Mouse (Mus musculus) hindbrain, embryonic 12.5 days (tissue): ENCODE measurements around the gene Mpp6. TPM values are rescaled to one million over a fixed set of nuclear protein-coding genes. Genes with fewer than 3 reads are reported as not detected.

Source experiments
- ATAC-seq: fragments of 200-750 bp; cut with Nextera tagmentation; 2 replicates; pipeline ENCODE4 v1.8.0; 2017; ENCODE audit warnings: moderate TSS enrichment; ENCODE audit not compliant: low FRiP score
- H3K27ac ChIP-seq: fragments of 300-500 bp; sonication (generic); 2 replicates; pipeline ENCODE4 v1.5.1; 2016; ENCODE audit warnings: mild to moderate bottlenecking
- H3K27me3 ChIP-seq: fragments of 300-500 bp; sonication (generic); 2 replicates; pipeline ENCODE4 v1.6.1; 2016; ENCODE audit warnings: mild to moderate bottlenecking
- H3K36me3 ChIP-seq: fragments of 300-500 bp; sonication (generic); 2 replicates; pipeline ENCODE4 v1.6.1; 2016; ENCODE audit warnings: mild to moderate bottlenecking
- H3K4me1 ChIP-seq: fragments of 300-500 bp; sonication (generic); 2 replicates; pipeline ENCODE4 v1.6.1; 2016
- H3K4me2 ChIP-seq: fragments of 300-500 bp; sonication (generic); replicated peaks from 2 replicates; pipeline ENCODE4 v1.6.1; 2016; ENCODE audit warnings: mild to moderate bottlenecking
- H3K4me3 ChIP-seq: fragments of 300-500 bp; sonication (generic); 2 replicates; pipeline ENCODE4 v1.5.1; 2016; ENCODE audit warnings: mild to moderate bottlenecking
- H3K9ac ChIP-seq: fragments of 300-500 bp; sonication (generic); 2 replicates; pipeline ENCODE4 v1.6.1; 2016; ENCODE audit warnings: mild to moderate bottlenecking, moderate library complexity
- H3K9me3 ChIP-seq: fragments of 300-500 bp; sonication (generic); replicated peaks from 2 replicates; pipeline ENCODE4 v1.6.1; 2016; ENCODE audit warnings: mild to moderate bottlenecking
- WGBS: fragments of 180-500 bp; shearing (Covaris S2); methylation state at CpG from one replicate; pipeline ENCODE4 v1.1.7; 2016; 5-methylcytosine and 5-hydroxymethylcytosine counted together
- polyA plus RNA-seq: library from polyadenylated mRNA; unstranded; fragments of >200 nt; fragmentation: Nextera tagmentation; extraction: Ambion mirVana; gene quantifications from 2 replicates; pipeline ENCODE4 v1.2.1, GENCODE M21; 2016

Mpp6 gene
- 76.9 and 80.7 TPM in 2 replicates for polyA plus RNA-seq

DNA sequence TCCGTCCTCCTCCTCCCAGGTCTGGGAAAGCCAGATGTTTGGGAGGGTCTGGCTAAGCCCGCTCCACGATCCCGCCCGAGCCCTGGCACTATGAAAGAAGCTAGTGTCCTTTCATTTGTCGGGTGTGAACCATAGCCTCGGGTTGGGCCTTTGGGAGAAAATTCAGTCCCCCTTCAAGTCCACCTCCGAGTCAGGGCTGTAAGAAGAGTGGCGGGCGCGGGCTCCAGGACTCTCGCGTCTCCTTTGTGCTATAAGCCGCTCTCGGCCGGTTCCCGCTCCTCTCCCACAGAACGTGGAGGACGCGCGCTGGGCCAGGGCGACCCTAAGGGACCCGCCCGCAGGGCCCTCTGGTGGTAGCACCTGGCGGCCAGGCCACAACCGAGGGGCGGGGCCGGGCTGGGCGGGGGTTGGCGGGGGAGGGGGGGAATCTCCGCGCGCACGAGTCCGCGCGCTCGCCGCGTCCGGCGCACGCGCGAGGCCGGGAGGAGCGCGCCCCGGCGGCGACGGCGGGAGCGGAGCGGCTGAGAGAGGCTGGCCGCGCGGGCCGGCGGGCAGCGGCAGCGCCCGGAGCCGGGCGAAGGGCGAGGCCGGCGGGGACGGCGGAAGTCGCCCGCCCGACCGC is at the start of gene Mpp6:
Mpp6 (plus strand) TSS at position 485 of the 622 bp plus-strand sequence.
- peak within 1 kb of the TSS; percentile 88 for H3K27ac ChIP-seq
- no peaks in the 10 kb centered on the region for H3K9me3 ChIP-seq
- peak within 1 kb of the TSS; percentile 77 for H3K4me2 ChIP-seq
- WGBS = under 1% methylated on average over 69 of the region's 74 CpGs
- H3K36me3 ChIP-seq = no peaks in the 10 kb centered on the region
- peak within 1 kb of the TSS; percentile 87 for H3K4me3 ChIP-seq
- H3K9ac ChIP-seq = peak within 1 kb of the TSS; percentile 91
- ATAC-seq = peak; percentile 95
- H3K4me1 ChIP-seq = peaks cover 13% of the 10 kb centered on the region
- H3K27me3 ChIP-seq = no peaks in the 10 kb centered on the region

DNA sequence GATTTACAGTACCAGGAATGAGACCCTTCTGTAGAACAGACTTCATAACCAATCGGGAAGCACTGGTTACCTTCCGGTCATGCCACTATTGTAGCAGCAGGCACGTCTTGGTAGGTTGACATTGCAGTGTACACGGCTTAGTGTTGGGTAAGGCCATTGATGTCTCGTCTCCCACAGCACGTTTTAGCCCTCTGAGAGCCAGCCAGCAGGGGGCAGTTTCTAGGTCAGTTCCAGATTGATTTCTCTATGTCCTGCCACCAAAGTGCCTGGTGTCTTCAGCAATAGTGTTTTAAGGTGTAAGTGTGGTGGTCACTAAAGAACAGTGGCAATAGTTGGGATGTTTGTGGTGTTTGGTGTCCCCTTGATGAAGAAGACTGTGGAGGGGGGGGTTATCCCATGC is 43.9 kb upstream of the Mpp6 start:
- no peak overlapping the region for H3K27ac ChIP-seq
- no peaks in the 10 kb centered on the region for H3K36me3 ChIP-seq
- WGBS = 83% methylated on average over 6 of the region's 6 CpGs
- no peaks in the 10 kb centered on the region for H3K9me3 ChIP-seq
- H3K27me3 ChIP-seq = no peaks in the 10 kb centered on the region
- ATAC-seq = no peak
- no peaks in the 10 kb centered on the region for H3K4me1 ChIP-seq
- no peak overlapping the region for H3K9ac ChIP-seq
- H3K4me3 ChIP-seq = no peak overlapping the region
- no peak overlapping the region for H3K4me2 ChIP-seq

DNA sequence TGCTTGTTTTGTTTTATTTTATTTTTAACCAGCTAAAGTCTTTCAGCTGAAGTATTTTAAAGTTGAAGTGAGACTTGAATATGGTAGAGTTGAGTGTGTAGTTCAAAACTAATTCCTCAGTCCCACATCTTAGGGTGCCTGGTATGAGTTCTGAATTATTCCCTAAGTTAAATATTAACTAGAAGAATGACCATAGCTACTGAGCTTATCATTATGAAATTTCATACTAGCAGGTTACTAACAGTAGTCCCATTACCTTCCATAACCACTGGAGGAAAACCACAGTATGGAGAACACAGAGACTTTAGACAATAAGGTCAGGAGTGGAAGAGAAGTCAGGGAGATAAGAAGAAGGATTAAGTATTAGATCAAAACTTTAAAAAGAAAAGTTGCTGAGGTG is 41.6 kb upstream of the Mpp6 start:
- H3K4me3 ChIP-seq = no peak overlapping the region
- H3K9me3 ChIP-seq = no peaks in the 10 kb centered on the region
- H3K9ac ChIP-seq = no peak overlapping the region
- H3K36me3 ChIP-seq = no peaks in the 10 kb centered on the region
- H3K27me3 ChIP-seq = no peaks in the 10 kb centered on the region
- no peak for ATAC-seq
- H3K27ac ChIP-seq = no peak overlapping the region
- H3K4me2 ChIP-seq = no peak overlapping the region
- H3K4me1 ChIP-seq = no peaks in the 10 kb centered on the region

DNA sequence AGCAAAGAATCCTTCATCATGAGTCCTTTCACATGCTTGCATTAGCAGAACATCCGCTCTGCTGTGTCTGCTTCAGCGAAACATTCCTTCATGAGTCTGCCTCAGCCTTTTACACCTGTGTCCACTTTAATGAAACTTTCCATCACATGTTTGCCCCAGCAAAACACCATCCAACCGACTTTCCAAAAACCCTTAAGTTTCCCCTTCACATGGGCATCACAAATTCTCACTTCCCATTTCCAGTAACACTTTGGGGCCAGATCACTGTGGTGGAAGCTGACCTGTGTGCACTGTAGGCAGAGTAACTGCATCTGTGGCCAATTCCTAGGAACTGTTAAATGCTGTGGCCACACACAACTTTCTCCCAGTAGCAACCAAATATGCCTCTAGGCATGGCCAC is 34.8 kb upstream of the Mpp6 start:
- WGBS = 89% methylated on average over 3 of the region's 3 CpGs
- Histone ChIP-seq H3K27ac (no peak overlapping the region), H3K4me2 (no peak overlapping the region), H3K27me3 (no peaks in the 10 kb centered on the region), H3K36me3 (no peaks in the 10 kb centered on the region), H3K9me3 (no peaks in the 10 kb centered on the region), H3K4me1 (no peaks in the 10 kb centered on the region), H3K9ac (no peak overlapping the region), H3K4me3 (no peak overlapping the region)
- no peak for ATAC-seq

DNA sequence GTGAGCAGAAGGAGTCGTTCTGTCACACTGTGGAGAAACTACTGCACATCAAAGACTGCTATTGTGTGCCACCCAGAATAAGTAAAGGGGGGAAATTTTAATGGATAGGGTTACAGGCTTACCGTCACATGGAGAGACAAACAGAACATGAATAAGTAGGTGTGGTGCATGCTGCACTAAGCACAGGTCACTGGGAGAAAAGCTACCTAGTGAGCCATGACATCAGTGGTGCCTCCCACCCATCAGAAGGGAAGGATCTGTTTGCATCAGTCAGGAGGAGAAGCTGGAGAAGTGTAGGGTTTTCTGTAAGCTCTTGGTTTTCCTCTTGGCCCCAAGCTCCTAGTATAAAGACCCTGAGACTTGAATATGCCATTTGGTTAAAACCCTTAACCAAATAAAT is 33.6 kb upstream of the Mpp6 start:
- ATAC-seq = no peak

DNA sequence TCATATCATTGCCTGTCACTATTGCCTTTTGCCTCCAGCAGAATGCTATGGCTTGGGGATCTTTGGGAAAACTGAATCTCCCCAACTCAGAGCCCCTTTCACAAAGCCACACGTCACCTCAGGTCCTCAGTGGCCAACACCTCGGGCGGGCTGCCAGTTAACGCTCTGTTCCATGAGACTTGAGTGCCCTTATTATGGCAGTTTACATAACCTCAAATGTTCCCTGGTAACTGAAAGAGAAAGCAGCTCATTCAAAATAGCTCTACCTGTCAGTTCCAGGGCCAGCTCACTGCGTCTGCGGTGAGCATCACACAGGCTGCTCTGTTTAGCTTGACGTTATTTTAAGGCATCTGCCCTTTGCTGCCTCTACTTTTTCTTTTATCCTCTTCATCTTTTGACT is 29.6 kb upstream of the Mpp6 start:
- H3K36me3 ChIP-seq = no peaks in the 10 kb centered on the region
- 75% methylated on average over 7 of the region's 7 CpGs for WGBS
- no peak overlapping the region for H3K4me2 ChIP-seq
- ATAC-seq = no peak
- no peaks in the 10 kb centered on the region for H3K27me3 ChIP-seq
- no peak overlapping the region for H3K27ac ChIP-seq
- no peak overlapping the region for H3K9ac ChIP-seq
- no peaks in the 10 kb centered on the region for H3K4me1 ChIP-seq
- H3K4me3 ChIP-seq = no peak overlapping the region
- no peaks in the 10 kb centered on the region for H3K9me3 ChIP-seq

More for the DNA sequence above, 33.6 kb upstream of the Mpp6 start:
- Histone ChIP-seq H3K4me3 (no peak overlapping the region), H3K27ac (no peak overlapping the region), H3K9ac (no peak overlapping the region), H3K4me1 (no peaks in the 10 kb centered on the region), H3K9me3 (no peaks in the 10 kb centered on the region), H3K4me2 (no peak overlapping the region), H3K36me3 (no peaks in the 10 kb centered on the region), H3K27me3 (no peaks in the 10 kb centered on the region)
- 56% methylated on average over 2 of the region's 2 CpGs for WGBS

DNA sequence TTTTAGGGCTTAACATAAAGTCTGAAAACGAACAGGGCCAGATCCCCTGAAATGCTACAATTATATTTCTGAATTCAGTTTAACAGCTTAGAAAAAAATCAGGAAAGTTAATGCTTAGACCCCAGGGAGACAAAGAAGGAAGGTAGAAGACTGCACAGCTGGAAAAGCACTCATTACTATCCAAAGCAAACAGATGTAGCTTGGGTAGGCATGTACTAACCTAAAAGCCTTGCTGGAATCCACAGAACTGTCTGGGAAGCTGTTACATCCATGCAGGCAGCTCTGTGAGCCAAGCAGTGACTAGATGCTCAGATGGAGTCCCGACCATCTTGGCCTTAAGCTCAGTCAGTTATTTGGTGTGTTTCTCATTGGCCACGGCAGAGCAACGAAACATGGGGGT is 24.8 kb upstream of the Mpp6 start:
- H3K9me3 ChIP-seq = no peaks in the 10 kb centered on the region
- no peak overlapping the region for H3K4me3 ChIP-seq
- no peaks in the 10 kb centered on the region for H3K36me3 ChIP-seq
- no peak for ATAC-seq
- H3K9ac ChIP-seq = no peak overlapping the region
- H3K4me1 ChIP-seq = no peaks in the 10 kb centered on the region
- no peak overlapping the region for H3K4me2 ChIP-seq
- no peaks in the 10 kb centered on the region for H3K27me3 ChIP-seq
- H3K27ac ChIP-seq = no peak overlapping the region
- WGBS = 74% methylated on average over 4 of the region's 4 CpGs

DNA sequence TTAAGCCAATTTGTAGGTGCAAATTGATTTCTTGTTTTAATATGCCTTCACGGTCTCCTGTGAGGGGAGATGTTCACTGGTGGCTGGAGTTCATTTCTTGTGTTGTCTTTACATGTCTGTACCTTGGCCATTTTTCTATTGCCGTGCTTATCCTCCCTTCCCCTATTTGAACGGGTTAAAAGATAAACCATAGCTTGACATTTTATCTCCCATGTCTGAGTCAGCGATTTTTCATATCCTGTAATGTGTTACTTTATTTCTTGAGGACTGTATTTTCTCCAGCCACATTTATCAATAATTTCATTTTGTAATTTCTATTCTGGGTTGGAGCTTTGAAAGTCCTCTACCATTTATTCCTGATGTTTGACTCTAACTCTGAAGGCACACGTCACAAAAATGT is 20.7 kb upstream of the Mpp6 start:
- no peak for ATAC-seq
- H3K9me3 ChIP-seq = no peaks in the 10 kb centered on the region
- H3K4me3 ChIP-seq = no peak overlapping the region
- no peak overlapping the region for H3K4me2 ChIP-seq
- no peaks in the 10 kb centered on the region for H3K36me3 ChIP-seq
- no peaks in the 10 kb centered on the region for H3K4me1 ChIP-seq
- no peak overlapping the region for H3K27ac ChIP-seq
- 85% methylated on average over 5 of the region's 5 CpGs for WGBS
- H3K9ac ChIP-seq = no peak overlapping the region
- no peaks in the 10 kb centered on the region for H3K27me3 ChIP-seq

DNA sequence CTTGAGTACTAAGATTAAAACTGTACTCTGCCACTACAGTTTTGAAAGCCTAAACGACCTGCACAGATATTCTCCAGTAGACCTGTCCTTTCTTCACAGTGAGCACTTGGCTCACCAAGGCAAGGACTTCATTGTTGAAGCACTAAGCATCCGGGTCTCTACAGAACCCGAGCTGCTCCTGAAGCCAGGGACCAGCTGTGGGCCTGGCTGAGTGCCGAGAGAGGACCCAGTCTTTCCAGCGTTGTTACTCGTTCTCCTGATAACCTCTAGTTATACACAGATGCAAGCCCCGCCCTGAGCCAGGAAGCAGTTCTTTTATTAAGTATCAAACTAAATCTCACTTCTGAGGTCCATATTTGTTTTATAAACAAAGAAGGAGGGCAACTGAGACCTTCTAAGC is 19.8 kb upstream of the Mpp6 start:
- no peaks in the 10 kb centered on the region for H3K9me3 ChIP-seq
- no peak overlapping the region for H3K27ac ChIP-seq
- ATAC-seq = no peak
- H3K36me3 ChIP-seq = no peaks in the 10 kb centered on the region
- H3K27me3 ChIP-seq = no peaks in the 10 kb centered on the region
- H3K9ac ChIP-seq = no peak overlapping the region
- H3K4me3 ChIP-seq = no peak overlapping the region
- no peak overlapping the region for H3K4me2 ChIP-seq
- 83% methylated on average over 7 of the region's 7 CpGs for WGBS
- no peaks in the 10 kb centered on the region for H3K4me1 ChIP-seq

DNA sequence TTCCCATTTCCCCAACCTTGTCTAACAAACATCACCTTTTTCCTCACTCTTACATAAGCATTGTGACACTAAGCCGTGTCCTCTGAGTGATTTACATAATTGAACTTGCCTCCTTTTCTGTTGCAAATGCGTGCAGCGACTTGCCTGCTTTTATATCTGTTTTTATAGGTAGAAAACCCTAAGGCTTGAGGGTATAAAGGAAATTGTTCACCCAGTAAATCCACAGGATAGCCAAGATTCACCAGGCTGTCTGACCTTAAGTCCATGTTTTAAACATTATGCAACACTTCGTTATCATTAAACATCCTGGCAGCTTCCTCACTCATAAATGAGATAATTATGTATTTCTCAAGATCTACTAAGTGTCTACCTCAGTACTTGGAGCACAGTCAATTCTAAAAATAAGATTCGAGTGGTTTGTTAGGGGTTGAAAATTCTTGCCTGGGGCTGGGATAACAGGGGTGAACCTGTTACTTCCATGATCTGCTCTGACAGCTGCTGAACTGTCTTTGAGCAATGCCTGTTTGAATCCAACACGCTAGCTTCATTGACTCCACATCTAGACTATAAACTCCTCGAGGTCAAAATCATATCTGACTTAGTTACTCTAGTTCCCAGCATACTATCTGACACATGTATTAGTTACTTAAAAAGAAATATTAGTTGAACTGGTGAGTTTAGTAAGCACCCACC is 18.4 kb upstream of the Mpp6 start:
- no peak overlapping the region for H3K27ac ChIP-seq
- H3K4me3 ChIP-seq = no peak overlapping the region
- ATAC-seq = no peak
- H3K9me3 ChIP-seq = no peaks in the 10 kb centered on the region
- H3K4me2 ChIP-seq = no peak overlapping the region
- no peaks in the 10 kb centered on the region for H3K27me3 ChIP-seq
- H3K4me1 ChIP-seq = no peaks in the 10 kb centered on the region
- WGBS = 72% methylated on average over 7 of the region's 7 CpGs
- no peak overlapping the region for H3K9ac ChIP-seq
- no peaks in the 10 kb centered on the region for H3K36me3 ChIP-seq

DNA sequence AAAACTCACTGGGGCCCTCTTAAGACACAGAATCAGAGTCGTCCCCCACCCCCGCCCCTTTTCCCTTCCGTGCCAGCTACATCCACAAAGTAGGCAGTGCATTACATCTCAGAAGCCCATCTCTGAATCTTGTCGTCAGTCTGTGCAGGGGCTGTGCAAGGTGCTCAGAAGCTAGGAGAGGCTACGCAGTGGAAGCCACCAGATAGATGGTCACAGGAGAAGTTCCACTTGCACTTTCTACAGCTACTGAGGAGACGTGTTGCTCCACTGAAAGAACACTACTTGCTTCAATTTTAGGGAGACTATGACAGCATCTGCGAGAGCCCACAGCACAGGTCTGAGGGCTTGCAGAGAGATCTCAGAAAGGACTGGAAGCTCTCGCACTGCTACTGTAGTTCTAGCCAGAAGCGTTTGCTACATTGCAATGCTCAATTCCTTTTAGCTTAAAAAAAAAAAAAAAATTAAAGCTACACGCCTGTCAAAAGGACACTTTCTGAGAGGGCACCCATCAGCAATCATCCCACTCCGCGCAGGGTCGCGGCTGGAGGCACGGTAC is 762 bp upstream of the Mpp6 start:
- H3K27ac ChIP-seq = peak overlapping the region; percentile 88
- peaks cover 13% of the 10 kb centered on the region for H3K4me1 ChIP-seq
- H3K9me3 ChIP-seq = no peaks in the 10 kb centered on the region
- H3K9ac ChIP-seq = peak overlapping the region; percentile 91
- no peaks in the 10 kb centered on the region for H3K36me3 ChIP-seq
- ATAC-seq = peak; percentile 11; the same call in 1 of the 2 replicates
- peak overlapping the region; percentile 87 for H3K4me3 ChIP-seq
- peak overlapping the region; percentile 77 for H3K4me2 ChIP-seq
- 4% methylated on average over 15 of the region's 15 CpGs for WGBS
- H3K27me3 ChIP-seq = no peaks in the 10 kb centered on the region

DNA sequence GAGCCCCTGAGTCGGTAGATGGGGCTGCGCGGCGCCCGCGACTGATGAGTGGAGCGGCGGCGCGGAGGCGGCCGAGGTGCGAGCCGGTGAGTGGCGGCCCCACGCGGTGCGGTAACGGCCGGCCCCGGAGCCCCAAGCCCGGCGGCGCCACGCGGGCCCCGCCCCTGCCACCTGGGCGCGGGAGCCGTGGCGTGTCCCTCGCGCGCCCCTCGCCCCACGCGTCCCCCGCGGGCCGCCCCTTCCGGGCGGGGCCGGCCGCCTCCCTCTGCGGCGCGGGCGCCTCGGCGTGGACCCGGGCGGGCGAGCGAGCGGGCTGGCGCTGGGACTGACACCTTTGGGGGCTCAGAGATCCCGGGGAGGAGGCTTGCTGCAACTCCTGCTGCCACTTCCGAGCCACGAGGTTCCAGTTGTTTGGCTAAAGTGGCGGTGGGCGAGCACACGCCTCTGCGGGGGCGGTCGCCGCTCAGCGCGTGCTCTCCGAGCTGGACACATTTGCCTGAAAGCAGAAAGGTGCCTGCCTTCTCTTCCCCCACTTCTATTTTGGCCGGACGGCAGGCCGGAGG is 419 bp downstream of the Mpp6 start:
- H3K4me3 ChIP-seq = peak overlapping the region; percentile 87
- no peaks in the 10 kb centered on the region for H3K27me3 ChIP-seq
- WGBS = 0% methylated on average over 40 of the region's 72 CpGs
- H3K9me3 ChIP-seq = no peaks in the 10 kb centered on the region
- peak overlapping the region; percentile 91 for H3K9ac ChIP-seq
- peak overlapping the region; percentile 88 for H3K27ac ChIP-seq
- H3K4me1 ChIP-seq = peaks cover 13% of the 10 kb centered on the region
- peak overlapping the region; percentile 77 for H3K4me2 ChIP-seq
- ATAC-seq = peak; percentile 81
- no peaks in the 10 kb centered on the region for H3K36me3 ChIP-seq
